ENCODE assay signal across 8 mouse cellular contexts in genomic region chr6:52191860-52192550, GRCm38 (mm10). TPM values are rescaled to one million over a fixed set of nuclear protein-coding genes. Genes with fewer than 3 reads are reported as not detected.
DNase-seq lines count a peak whose midpoint lies in the region; ATAC-seq lines count a peak whose summit lies in the region.

No protein-coding gene starts in this region.

- ATAC-seq in forebrain, embryonic 16.5 days, result no peak
- peak; percentile 79 for ATAC-seq in hindbrain, embryonic 12.5 days (ENCODE audit: low FRiP score)
- no peak for ATAC-seq in midbrain, embryonic 16.5 days

- no peak overlapping the region for H3K27ac ChIP-seq in forebrain, embryonic 16.5 days (ENCODE audit: low read length)
- peak overlapping the region; percentile 89 for H3K27ac ChIP-seq in hindbrain, embryonic 12.5 days
- no peak overlapping the region for H3K27ac ChIP-seq in midbrain, embryonic 16.5 days (ENCODE audit: low read length)

- H3K27me3 ChIP-seq in forebrain, embryonic 16.5 days (replicated peaks; ENCODE audit: control insufficient read depth, insufficient read depth, low read length), result peaks cover 94% of the 10 kb centered on the region
- H3K27me3 ChIP-seq in hindbrain, embryonic 12.5 days, result peaks cover 98% of the 10 kb centered on the region
- peaks cover 95% of the 10 kb centered on the region for H3K27me3 ChIP-seq in midbrain, embryonic 16.5 days (ENCODE audit: control insufficient read depth, insufficient read depth, low read depth, low read length)
- H3K27me3 ChIP-seq in splenic B cell, adult 2 months (ENCODE audit: control insufficient read depth, insufficient read depth, low read length, poor library complexity, severe bottlenecking), result no peaks in the 10 kb centered on the region

- H3K9me3 ChIP-seq in forebrain, embryonic 16.5 days (ENCODE audit: control insufficient read depth, low read length), result no peaks in the 10 kb centered on the region
- no peaks in the 10 kb centered on the region for H3K9me3 ChIP-seq in hindbrain, embryonic 12.5 days (replicated peaks)
- no peaks in the 10 kb centered on the region for H3K9me3 ChIP-seq in midbrain, embryonic 16.5 days (replicated peaks; ENCODE audit: control insufficient read depth, low read length, poor library complexity, severe bottlenecking)

- H3K9ac ChIP-seq in forebrain, embryonic 16.5 days (replicated peaks; ENCODE audit: low read depth, low read length), result no peak overlapping the region
- peak overlapping the region; percentile 59 for H3K9ac ChIP-seq in hindbrain, embryonic 12.5 days
- H3K9ac ChIP-seq in midbrain, embryonic 16.5 days (ENCODE audit: low read depth, low read length), result no peak overlapping the region

- H3K4me3 ChIP-seq in forebrain, embryonic 16.5 days (replicated peaks; ENCODE audit: low read length), result peak overlapping the region; percentile 35
- peak overlapping the region; percentile 52 for H3K4me3 ChIP-seq in hindbrain, embryonic 12.5 days
- H3K4me3 ChIP-seq in midbrain, embryonic 16.5 days (ENCODE audit: low read depth, low read length), result peak overlapping the region; percentile 28

- H3K4me2 ChIP-seq in forebrain, embryonic 16.5 days (ENCODE audit: low read length), result peak overlapping the region; percentile 54
- peak overlapping the region; percentile 66 for H3K4me2 ChIP-seq in hindbrain, embryonic 12.5 days (replicated peaks)
- H3K4me2 ChIP-seq in midbrain, embryonic 16.5 days (ENCODE audit: low read length), result peak overlapping the region; percentile 43

- H3K4me1 ChIP-seq in forebrain, embryonic 16.5 days (replicated peaks; ENCODE audit: control insufficient read depth, insufficient read depth, low read length), result peaks cover 5% of the 10 kb centered on the region
- peaks cover 9% of the 10 kb centered on the region for H3K4me1 ChIP-seq in hindbrain, embryonic 12.5 days
- peaks cover 6% of the 10 kb centered on the region; the same call in 1 of the 2 replicates for H3K4me1 ChIP-seq in midbrain, embryonic 16.5 days (ENCODE audit: control insufficient read depth, insufficient read depth, low read length)

- WGBS in forebrain, embryonic 16.5 days, result 1% methylated on average over 40 of the region's 55 CpGs
- WGBS in hindbrain, embryonic 12.5 days, result under 1% methylated on average over 43 of the region's 55 CpGs
- WGBS in midbrain, embryonic 16.5 days, result under 1% methylated on average over 43 of the region's 55 CpGs

- H3K36me3 ChIP-seq in forebrain, embryonic 16.5 days (ENCODE audit: control insufficient read depth, insufficient read depth), result no peaks in the 10 kb centered on the region
- H3K36me3 ChIP-seq in hindbrain, embryonic 12.5 days, result no peaks in the 10 kb centered on the region
- H3K36me3 ChIP-seq in midbrain, embryonic 16.5 days (ENCODE audit: control insufficient read depth, insufficient read depth, low read length), result no peaks in the 10 kb centered on the region
- H3K36me3 ChIP-seq in splenic B cell, adult 2 months (ENCODE audit: control insufficient read depth, insufficient read depth, low read length, poor library complexity, severe bottlenecking), result no peaks in the 10 kb centered on the region

- DNase-seq in CD4-positive helper T cell, adult 2 months (ENCODE audit: low read depth, low spot score), result peak; percentile 87
- DNase-seq in adrenal gland, postnatal 25 days, result peak; percentile 93
- DNase-seq in liver, result peak; percentile 77
- DNase-seq in splenic B cell, adult 2 months (ENCODE audit: low read depth, low spot score), result peak; percentile 83
- no peak for DNase-seq in cerebellum, adult 9-10 months

RNA-seq across cellular contexts. Expression of gene Hoxa4, which starts 0.5 kb away (rescaled TPM):
- 3.7 and 3.8 TPM in 2 replicates for total RNA-seq in adrenal gland, postnatal 25 days (2021)
- not detected in 2 replicates for polyA plus RNA-seq in forebrain, embryonic 16.5 days (2015; fragmentation: Nextera tagmentation; extraction: Ambion mirVana)
- polyA plus RNA-seq in hindbrain, embryonic 12.5 days (2016; fragmentation: Nextera tagmentation; extraction: Ambion mirVana), result 6.9 and 12.5 TPM in 2 replicates
- polyA plus RNA-seq in midbrain, embryonic 16.5 days (2015; fragmentation: Nextera tagmentation; extraction: Ambion mirVana), result not detected in 2 replicates

RNA-seq across cellular contexts. Expression of gene Hoxa5, which starts 12.4 kb away (rescaled TPM):
- 12.8 and 15.0 TPM in 2 replicates for total RNA-seq in adrenal gland, postnatal 25 days (2021)
- not detected in 2 replicates for polyA plus RNA-seq in forebrain, embryonic 16.5 days (2015; fragmentation: Nextera tagmentation; extraction: Ambion mirVana)
- polyA plus RNA-seq in hindbrain, embryonic 12.5 days (2016; fragmentation: Nextera tagmentation; extraction: Ambion mirVana), result 53.4 and 82.9 TPM in 2 replicates
- 0.21 TPM in 1 of 2 replicates, not detected in the other for polyA plus RNA-seq in midbrain, embryonic 16.5 days (2015; fragmentation: Nextera tagmentation; extraction: Ambion mirVana)

RNA-seq across cellular contexts. Expression of gene 5730596B20Rik, which starts 14.7 kb away (rescaled TPM):
- total RNA-seq in adrenal gland, postnatal 25 days (2021), result 0.29 and 0.55 TPM in 2 replicates
- polyA plus RNA-seq in forebrain, embryonic 16.5 days (2015; fragmentation: Nextera tagmentation; extraction: Ambion mirVana), result not detected in 2 replicates
- 5.6 and 6.9 TPM in 2 replicates for polyA plus RNA-seq in hindbrain, embryonic 12.5 days (2016; fragmentation: Nextera tagmentation; extraction: Ambion mirVana)
- not detected in 2 replicates for polyA plus RNA-seq in midbrain, embryonic 16.5 days (2015; fragmentation: Nextera tagmentation; extraction: Ambion mirVana)

RNA-seq across cellular contexts. Expression of gene Hoxa6, which starts 16.5 kb away (rescaled TPM):
- total RNA-seq in adrenal gland, postnatal 25 days (2021), result 3.1 and 5.6 TPM in 2 replicates
- not detected in 2 replicates for polyA plus RNA-seq in forebrain, embryonic 16.5 days (2015; fragmentation: Nextera tagmentation; extraction: Ambion mirVana)
- polyA plus RNA-seq in hindbrain, embryonic 12.5 days (2016; fragmentation: Nextera tagmentation; extraction: Ambion mirVana), result 18.7 and 20.5 TPM in 2 replicates
- polyA plus RNA-seq in midbrain, embryonic 16.5 days (2015; fragmentation: Nextera tagmentation; extraction: Ambion mirVana), result not detected in 2 replicates

RNA-seq across cellular contexts. Expression of gene Hoxa3, which starts 21.1 kb away (rescaled TPM):
- 6.3 and 6.9 TPM in 2 replicates for total RNA-seq in adrenal gland, postnatal 25 days (2021)
- not detected in 2 replicates for polyA plus RNA-seq in forebrain, embryonic 16.5 days (2015; fragmentation: Nextera tagmentation; extraction: Ambion mirVana)
- polyA plus RNA-seq in hindbrain, embryonic 12.5 days (2016; fragmentation: Nextera tagmentation; extraction: Ambion mirVana), result 13.7 and 19.5 TPM in 2 replicates
- not detected in 2 replicates for polyA plus RNA-seq in midbrain, embryonic 16.5 days (2015; fragmentation: Nextera tagmentation; extraction: Ambion mirVana)

Comparison
In these comparisons a context has a peak if more than half of its experiments do, and no peak if none do; other contexts are left out.
1. RNA of gene Hoxa5, which starts 12.4 kb away (polyA plus RNA-seq): 53.4 to 82.9 TPM in hindbrain, embryonic 12.5 days; 0.21 TPM in midbrain, embryonic 16.5 days and not detected in forebrain, embryonic 16.5 days; every median in the first group is over 10 times any median in the second.
2. Peak in every context shown above with its lines, with median percentiles within 50 percentile points of each other: H3K4me2 ChIP-seq and H3K4me3 ChIP-seq.